Mouse (Mus musculus) cerebellum, adult 11-12 months (tissue): ENCODE data around the gene Hspa1a.
"Not testable (repeated sequence)": the region's sequence is repeated elsewhere in the genome, so short reads cannot be mapped to it uniquely, and the experiment has no call there.

Source experiments
- DNase-seq: peaks from one replicate; pipeline ENCODE4 v3.0.0; 2022

Gene Hspa1a

DNA sequence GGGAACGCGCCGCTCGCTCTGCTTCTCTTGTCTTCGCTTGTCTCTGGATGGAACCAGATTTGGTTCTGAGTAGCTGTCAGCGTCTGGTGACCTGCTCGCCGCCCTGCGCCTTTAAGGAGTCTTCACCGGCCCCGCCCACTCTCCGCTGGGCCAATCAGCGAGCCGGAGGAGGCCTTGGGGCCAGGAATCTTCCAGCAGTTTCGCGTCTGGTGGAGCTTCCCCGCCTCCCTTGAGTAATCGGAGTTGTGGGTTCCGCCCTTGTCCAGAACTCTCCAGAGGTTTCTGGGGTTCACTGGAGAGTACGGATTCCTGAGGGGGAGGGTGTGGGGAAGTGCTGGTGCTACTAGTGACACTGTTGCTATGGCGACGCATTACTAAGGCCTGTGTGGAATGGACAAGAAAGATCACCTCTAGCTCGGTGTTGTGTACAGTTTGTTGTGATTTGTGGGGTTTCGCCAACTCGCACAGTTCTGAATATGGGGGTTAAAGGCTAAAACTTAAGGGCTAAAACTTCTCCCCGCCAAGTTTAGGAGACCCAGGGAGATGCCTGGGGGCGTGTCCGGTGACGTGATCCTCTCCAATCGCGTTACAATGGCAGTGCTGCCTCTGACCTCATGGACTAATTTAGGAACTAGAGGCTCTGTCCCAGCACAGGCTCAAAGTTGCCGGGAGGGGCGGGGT lies at the start of gene Hspa1a, which contains the start of gene Hspa1l:
Gene Hspa1a, minus strand, starts transcription at position 88 of the 681 bp plus-strand sequence.
Gene Hspa1l, plus strand, starts transcription at position 635 of the 681 bp plus-strand sequence.
- peak; percentile 82 for DNase-seq

DNA sequence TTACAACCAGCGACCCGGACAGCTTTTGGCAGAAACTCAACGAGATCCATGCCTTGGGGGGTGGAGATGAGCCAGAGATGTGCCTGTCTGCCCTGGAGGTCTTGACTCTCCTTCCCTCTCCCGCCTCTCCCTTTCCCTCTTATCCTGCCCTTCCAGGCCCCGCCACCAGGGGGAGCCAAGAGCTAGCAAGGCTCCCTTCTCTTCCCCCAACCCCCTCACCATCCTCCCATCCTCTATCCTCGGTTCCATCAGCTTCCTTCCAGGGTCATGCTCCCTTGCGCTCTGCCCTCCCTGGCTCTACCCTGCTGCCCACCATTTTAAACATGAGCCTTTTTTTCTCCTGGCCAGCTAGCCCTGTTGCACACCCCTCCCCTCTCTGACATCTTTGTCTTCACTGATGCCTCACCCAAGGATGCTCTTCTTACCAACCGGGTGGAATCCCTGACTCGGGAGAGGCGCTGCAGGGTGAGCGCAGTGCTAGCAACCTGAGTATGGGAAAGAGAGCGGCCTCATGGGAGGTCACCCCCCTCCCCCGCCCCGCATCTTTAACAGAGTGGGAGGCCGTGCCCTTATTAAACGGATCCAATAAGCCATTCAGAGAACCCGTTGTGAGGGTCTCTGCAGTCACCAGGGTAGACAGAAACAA lies 49.3 kb upstream of the Hspa1a start:
- DNase-seq = peak; percentile 86

DNA sequence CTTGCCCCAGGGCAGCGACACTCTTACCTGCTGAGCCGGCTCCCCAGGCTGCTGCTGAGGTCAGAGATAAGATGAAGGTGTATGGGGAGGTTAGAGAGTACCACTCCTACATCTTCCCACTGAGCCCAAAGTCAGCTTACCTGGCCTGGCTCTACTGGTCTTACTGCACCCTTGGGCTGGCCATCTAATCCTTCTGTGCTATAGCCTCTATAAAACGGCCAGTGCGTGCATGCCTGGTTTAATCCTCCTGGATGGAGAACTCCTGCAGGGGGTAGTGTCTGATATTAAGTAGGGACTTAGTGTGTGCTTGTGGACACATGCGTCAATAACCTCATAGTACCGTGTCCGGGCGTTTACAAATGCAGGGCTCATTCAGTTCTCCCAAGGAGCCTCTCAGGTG lies 48.6 kb upstream of the Hspa1a start:
- DNase-seq = no peak

DNA sequence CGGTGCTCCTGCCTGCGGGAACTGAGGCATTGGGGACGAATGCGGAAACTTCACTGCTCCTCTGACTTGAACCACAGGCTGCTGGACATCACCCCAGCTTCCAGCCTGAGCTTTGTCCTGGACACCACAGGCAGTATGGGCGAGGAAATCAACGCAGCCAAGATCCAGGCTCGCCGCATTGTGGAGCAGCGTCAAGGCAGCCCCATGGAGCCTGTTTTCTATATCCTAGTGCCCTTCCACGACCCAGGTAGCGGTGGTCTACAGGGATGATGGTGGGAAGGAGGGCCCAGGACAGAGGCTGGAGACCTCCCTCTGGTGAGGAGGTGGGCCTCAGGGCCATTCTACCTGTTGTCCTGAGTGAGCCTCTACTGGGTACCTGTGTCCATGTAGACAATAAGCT lies 47.9 kb upstream of the Hspa1a start:
- no peak for DNase-seq

DNA sequence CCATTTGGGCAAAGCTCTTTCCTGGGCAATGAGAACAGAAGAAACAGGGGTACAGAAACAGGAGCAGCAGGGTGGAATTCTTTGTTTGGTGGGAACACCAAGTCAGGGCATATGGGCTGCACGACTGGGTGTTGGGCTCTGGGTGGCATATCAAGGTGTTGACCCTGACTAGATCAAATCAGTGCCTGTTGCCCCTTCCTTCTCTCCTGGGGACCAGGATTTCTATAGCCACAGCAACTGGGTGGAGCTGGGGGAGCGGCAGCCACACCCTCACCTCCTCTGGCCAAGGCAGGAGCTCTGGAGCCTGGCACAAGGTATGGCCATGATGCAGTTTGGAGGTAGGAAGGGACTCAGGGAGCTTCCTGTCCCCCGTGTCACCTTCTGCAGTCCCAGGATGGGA lies 46.2 kb upstream of the Hspa1a start:
- DNase-seq = peak; percentile 34

DNA sequence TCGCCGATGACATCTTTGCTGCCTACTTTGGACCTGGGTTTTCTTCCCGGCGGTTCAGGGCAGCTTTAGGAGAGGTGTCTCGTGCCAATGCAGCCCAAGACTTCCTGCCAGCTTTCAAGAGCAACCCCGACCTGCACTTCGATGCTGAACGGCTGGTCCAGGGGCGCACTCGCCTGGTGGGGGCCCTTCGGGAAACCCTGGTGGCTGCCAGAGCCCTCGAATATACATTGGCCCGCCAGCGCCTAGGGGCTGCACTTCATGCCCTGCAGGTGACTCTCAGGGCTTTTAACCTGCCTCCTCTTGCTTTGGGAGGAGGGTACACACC lies 45.7 kb upstream of the Hspa1a start:
- peak; percentile 54 for DNase-seq

DNA sequence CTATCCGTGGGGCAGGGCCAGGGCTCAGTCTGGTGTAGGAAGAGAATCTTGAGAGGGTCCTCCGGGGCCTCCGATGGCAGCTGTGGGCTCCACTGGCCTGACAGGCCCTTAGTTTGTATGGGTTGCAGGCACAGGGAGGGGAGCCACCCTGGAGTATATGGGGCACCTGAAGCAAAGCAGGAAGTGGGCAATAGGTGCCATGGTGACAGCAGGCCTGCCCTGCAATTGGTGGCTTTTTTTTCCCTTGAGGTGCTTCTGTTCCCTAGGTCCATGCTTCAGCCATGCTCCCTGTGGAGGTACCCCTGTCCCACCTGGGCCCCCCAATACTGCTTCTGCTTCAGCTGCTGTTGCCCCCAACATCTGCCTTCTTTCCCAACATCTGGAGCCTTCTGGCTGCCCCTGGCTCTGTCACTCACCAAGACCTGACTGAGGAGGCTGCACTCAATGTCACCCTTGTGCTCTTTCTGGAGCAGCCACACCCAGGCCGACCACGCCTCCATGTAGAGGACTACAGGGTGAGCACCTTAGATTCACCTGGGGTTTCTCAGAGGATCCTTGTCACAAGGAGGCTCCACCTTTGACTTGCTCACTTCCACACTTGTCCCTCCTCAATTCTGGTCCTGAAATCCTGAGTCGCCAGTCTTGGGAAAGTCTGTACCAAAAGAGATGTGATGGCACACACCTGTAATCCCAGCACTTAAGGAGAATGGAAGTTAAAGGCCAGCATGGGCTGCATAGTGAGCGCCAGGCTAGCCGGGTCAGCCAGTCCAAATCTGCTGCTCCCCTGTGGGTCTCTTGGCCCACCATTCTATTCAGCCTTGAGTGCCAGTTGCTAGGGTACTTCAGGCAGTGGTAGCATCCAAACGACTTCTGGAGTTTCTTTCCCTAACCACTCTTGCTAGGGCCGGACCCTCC lies 45.1 kb upstream of the Hspa1a start:
- DNase-seq = peak; percentile 58

- peak; percentile 85 for DNase-seq
Measured at GRCm38 (mm10) chr17:35016376-35016775, 44.4 kb upstream of the Hspa1a start, which contains the start of gene Vwa7. TSS of gene Vwa7 (plus strand) at chr17:35016579.

- peak; percentile 53 for DNase-seq
Measured at GRCm38 (mm10) chr17:35015296-35015695, 43.3 kb upstream of the Hspa1a start.

DNA sequence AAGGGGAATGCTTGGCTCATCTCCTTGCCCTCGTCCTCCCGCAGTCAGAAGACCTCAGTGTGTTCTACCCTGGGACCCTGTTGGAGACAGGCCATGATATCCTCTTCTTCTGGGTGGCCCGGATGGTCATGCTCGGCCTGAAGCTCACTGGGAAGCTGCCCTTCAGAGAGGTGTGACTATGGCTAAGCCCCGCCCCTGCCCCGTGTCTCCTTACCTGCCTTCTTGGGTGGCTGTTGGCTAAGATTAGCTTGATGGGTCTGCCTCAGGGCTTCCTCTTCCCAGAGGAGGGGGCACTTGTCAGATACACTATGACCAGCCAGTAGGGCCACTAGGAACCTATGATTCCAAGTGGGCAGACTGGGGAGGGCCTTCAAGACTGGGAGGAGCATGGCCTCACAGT lies 41.3 kb upstream of the Hspa1a start:
- peak; percentile 50 for DNase-seq

- DNase-seq = no peak
Measured at GRCm38 (mm10) chr17:35012430-35012829, 40.5 kb upstream of the Hspa1a start.

- DNase-seq = no peak
Measured at GRCm38 (mm10) chr17:35011440-35011839, 39.5 kb upstream of the Hspa1a start.

DNA sequence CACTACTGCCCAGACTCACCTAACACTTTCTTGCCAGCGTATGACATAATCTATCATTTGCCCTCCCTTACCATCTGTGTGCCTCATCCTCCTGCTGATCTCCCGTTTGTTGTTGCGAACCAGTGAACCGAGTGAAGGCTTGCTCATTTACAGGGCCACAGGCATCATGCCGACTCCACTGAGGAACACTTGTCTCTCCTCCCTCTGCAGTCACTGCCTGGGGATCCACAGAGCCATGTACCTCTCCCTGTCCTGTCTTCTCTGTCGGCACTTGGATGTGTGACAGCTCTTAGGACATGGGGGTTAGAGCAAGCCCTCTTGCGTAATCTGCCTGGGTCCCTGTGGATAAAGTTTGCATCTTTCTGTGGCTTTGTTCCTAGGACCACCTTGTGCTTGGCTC lies 37.6 kb upstream of the Hspa1a start:
- peak; percentile 92 for DNase-seq

- DNase-seq = peak; percentile 13
Measured at GRCm38 (mm10) chr17:35007387-35007991, 35.5 kb upstream of the Hspa1a start.

DNA sequence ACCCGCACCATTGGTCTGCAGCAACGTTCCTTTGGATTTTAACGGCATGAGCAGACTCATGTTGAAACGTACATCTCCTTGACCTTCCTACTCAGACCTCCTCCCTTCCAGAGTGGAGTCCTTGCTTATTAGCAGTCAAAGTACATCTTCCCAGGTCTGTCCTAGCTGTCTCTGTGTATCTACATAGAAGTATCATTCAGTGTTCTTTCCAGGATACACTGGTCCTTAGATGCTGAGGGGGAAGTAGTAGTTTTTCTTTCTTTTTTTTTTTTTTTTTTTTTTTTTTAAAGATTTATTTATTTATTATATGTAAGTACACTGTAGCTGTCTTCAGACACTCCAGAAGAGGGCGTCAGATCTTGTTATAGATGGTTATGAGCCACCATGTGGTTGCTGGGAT lies 33.9 kb upstream of the Hspa1a start:
- not testable (repeated sequence) for DNase-seq

- DNase-seq = no peak
Measured at GRCm38 (mm10) chr17:35005158-35005557, 33.2 kb upstream of the Hspa1a start.

GRCm38 (mm10) chr17:35004075-35004717 lies 32.2 kb upstream of the Hspa1a start:
- DNase-seq = no peak

GRCm38 (mm10) chr17:35003022-35003838 lies 31.3 kb upstream of the Hspa1a start:
- DNase-seq = no peak

- DNase-seq = no peak
Measured at GRCm38 (mm10) chr17:35002153-35002865, 30.4 kb upstream of the Hspa1a start.

DNA sequence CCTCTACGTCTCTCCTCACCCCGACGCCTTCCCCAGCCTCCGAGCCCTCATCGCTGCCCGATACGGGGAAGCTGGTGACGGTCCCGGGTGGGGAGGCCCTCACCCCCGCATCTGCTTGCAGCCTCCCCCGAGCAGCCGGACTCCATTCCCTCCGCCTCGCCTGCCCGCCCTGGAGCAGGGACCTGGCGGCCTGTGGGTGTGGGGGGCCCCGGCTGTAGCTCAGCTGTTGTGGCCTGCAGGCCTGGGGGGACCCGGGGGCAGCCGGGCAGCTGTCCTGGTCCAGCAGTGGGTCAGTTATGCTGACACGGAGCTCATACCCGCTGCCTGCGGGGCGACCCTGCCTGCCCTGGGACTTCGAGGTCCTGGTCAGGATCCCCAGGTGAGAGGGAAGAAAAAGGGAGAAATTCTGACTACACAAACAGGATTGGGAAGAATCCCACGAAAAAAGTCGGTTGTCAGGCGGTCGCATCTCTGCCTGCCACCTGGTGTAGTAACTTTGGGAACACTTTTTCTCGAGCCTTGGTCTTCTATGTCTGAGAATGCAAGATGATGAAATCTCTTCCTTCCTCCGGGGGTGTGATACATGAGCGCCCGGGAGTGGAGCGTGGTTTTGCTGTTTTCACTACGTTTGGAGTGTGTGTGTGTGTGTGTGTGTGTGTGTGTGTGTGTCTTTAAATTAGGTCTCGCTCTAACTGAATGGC lies 29.6 kb upstream of the Hspa1a start:
- DNase-seq = no peak
